In the genomic region with DNA sequence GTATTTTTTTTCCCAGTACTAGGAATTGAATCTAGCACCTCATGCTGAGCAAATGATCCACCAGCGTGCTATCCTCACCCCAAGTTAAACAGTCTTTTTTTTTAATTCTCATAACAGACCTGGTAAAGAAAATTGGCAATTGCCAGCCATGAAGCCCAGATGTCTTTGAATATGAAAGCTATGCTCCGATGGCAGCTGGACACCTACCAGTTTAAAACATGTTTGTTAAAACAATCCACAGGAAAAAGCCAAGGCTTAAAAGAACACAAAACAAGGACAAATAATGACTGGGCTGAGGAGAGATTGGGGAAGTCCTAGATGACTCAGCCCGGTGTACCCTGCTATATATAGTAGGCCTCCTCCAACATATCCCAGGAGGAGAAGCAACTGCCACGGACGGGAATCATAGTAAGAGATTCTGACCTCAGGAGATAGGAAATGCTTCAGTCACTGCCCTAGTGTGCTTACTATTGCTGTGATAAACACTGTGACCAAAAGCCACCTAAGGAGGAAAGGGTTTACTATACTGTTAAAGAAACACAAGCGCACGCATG, we compare ENCODE assay signal across 16 mouse cellular contexts. TPM values are rescaled to one million over a fixed set of nuclear protein-coding genes. Genes with fewer than 3 reads are reported as not detected.
DNase-seq lines count a peak whose midpoint lies in the region; ATAC-seq and TF ChIP-seq lines count a peak whose summit lies in the region.
"Had no signal": no experiment of that assay in that cellular context is flagged by ENCODE, and none has a peak within 500 bp of the region (broad histone marks: within the 10 kb centered on the region; RNA-seq: fewer than 3 reads in every experiment).

No protein-coding gene starts in this region.

- no peak for ATAC-seq in kidney, postnatal 0 days (replicated peaks; ENCODE audit: low FRiP score, low read depth)
- no peak; the same call in 1 of the 2 replicates for ATAC-seq in kidney, embryonic 16.5 days (ENCODE audit: low FRiP score, low TSS enrichment)
- ATAC-seq in heart, embryonic 15.5 days (replicated peaks; ENCODE audit: insufficient number of reproducible peaks, insufficient read depth, low FRiP score, low read depth): no peak; the same call in 1 of the 2 replicates
- ATAC-seq: intestine, embryonic 16.5 days had no signal

- DNase-seq in adrenal gland, postnatal 10 days: peak; percentile 19
- no peak for DNase-seq in adrenal gland, adult 18-20 months (ENCODE audit: low spot score in 2 of 2)
- peak; percentile 19 for DNase-seq in kidney, postnatal 0 days (ENCODE audit: low spot score)
- DNase-seq in 416B (ENCODE audit: low read depth): peak; percentile 11
- no peak for DNase-seq in spleen, postnatal 14 days (ENCODE audit: low spot score in 2 of 2)
- DNase-seq in layer of hippocampus, adult 9-11 months: no peak
- DNase-seq: cerebellum, adult 9-10 months; thymus, adult 2 months had no signal

- no peak for TF ChIP-seq CTCF in kidney, postnatal 0 days (IDR thresholded peaks at IDR 0.05; ENCODE audit: low read depth)

- no peaks in the 10 kb centered on the region for H3K36me3 ChIP-seq in kidney, postnatal 0 days (ENCODE audit: insufficient read depth, low read length)
- no peaks in the 10 kb centered on the region for H3K36me3 ChIP-seq in kidney, embryonic 16.5 days (ENCODE audit: insufficient read depth, low read length)
- no peaks in the 10 kb centered on the region for H3K36me3 ChIP-seq in heart, embryonic 15.5 days
- H3K36me3 ChIP-seq: forebrain, embryonic 12.5 days; hindbrain, embryonic 10.5 days; limb, embryonic 13.5 days had no signal

- no peaks in the 10 kb centered on the region for H3K9me3 ChIP-seq in kidney, postnatal 0 days (replicated peaks; ENCODE audit: low read length)
- no peaks in the 10 kb centered on the region for H3K9me3 ChIP-seq in kidney, embryonic 16.5 days (ENCODE audit: low read length)
- H3K9me3 ChIP-seq in heart, embryonic 15.5 days (replicated peaks): no peaks in the 10 kb centered on the region
- H3K9me3 ChIP-seq: forebrain, embryonic 12.5 days; hindbrain, embryonic 10.5 days; limb, embryonic 13.5 days had no signal

- H3K4me1 ChIP-seq in kidney, postnatal 0 days (replicated peaks; ENCODE audit: insufficient read depth, low read length): no peaks in the 10 kb centered on the region
- no peaks in the 10 kb centered on the region for H3K4me1 ChIP-seq in kidney, embryonic 16.5 days (ENCODE audit: insufficient read depth, low read length)
- peaks cover 10% of the 10 kb centered on the region for H3K4me1 ChIP-seq in heart, embryonic 15.5 days (replicated peaks)

- H3K4me2 ChIP-seq in kidney, postnatal 0 days (ENCODE audit: low read length): no peak overlapping the region
- no peak overlapping the region for H3K4me2 ChIP-seq in kidney, embryonic 16.5 days (replicated peaks; ENCODE audit: low read depth, low read length)
- H3K4me2 ChIP-seq in heart, embryonic 15.5 days: no peak overlapping the region
- H3K4me2 ChIP-seq: forebrain, embryonic 12.5 days; limb, embryonic 13.5 days had no signal

- H3K27ac ChIP-seq in kidney, postnatal 0 days: no peak overlapping the region
- H3K27ac ChIP-seq in kidney, embryonic 16.5 days (ENCODE audit: low read length): no peak overlapping the region
- peak overlapping the region; percentile 43; the same call in 1 of the 2 replicates for H3K27ac ChIP-seq in heart, embryonic 15.5 days
- H3K27ac ChIP-seq: forebrain, embryonic 12.5 days; hindbrain, embryonic 10.5 days; limb, embryonic 13.5 days; macrophage had no signal

- H3K9ac ChIP-seq in kidney, postnatal 0 days (ENCODE audit: low read depth, low read length): no peak overlapping the region
- H3K9ac ChIP-seq in kidney, embryonic 16.5 days (replicated peaks; ENCODE audit: low read length): no peak overlapping the region
- no peak overlapping the region for H3K9ac ChIP-seq in heart, embryonic 15.5 days
- H3K9ac ChIP-seq: forebrain, embryonic 12.5 days; limb, embryonic 13.5 days had no signal

- H3K4me3 ChIP-seq in kidney, postnatal 0 days (replicated peaks; ENCODE audit: low read depth, low read length): no peak overlapping the region
- no peak overlapping the region for H3K4me3 ChIP-seq in kidney, embryonic 16.5 days (ENCODE audit: low read length)
- H3K4me3 ChIP-seq in heart, embryonic 15.5 days: no peak overlapping the region
- H3K4me3 ChIP-seq: forebrain, embryonic 12.5 days; hindbrain, embryonic 10.5 days; limb, embryonic 13.5 days had no signal

- WGBS in kidney, postnatal 0 days: 75% methylated on average over 7 of the region's 7 CpGs
- WGBS in kidney, embryonic 16.5 days: 76% methylated on average over 6 of the region's 7 CpGs
- WGBS in heart, embryonic 15.5 days: 47% methylated on average over 7 of the region's 7 CpGs

- no peaks in the 10 kb centered on the region for H3K27me3 ChIP-seq in kidney, postnatal 0 days (ENCODE audit: insufficient read depth, low read length)
- no peaks in the 10 kb centered on the region for H3K27me3 ChIP-seq in kidney, embryonic 16.5 days (ENCODE audit: insufficient read depth, low read length)
- no peaks in the 10 kb centered on the region for H3K27me3 ChIP-seq in heart, embryonic 15.5 days
- H3K27me3 ChIP-seq: forebrain, embryonic 12.5 days had no signal

RNA-seq across cellular contexts. Expression of gene Cavin3, which starts 6.6 kb away (rescaled TPM):
- total RNA-seq in adrenal gland, postnatal 10 days (2021): 10 to 100 TPM; 48.6 to 49.5 TPM
- 10 to 100 TPM; 53.5 to 63.7 TPM for total RNA-seq in adrenal gland, adult 18-20 months (2021)
- polyA plus RNA-seq in kidney, postnatal 0 days (2015; fragmentation: Nextera tagmentation; extraction: Ambion mirVana): 68.0 and 75.8 TPM in 2 replicates
- polyA plus RNA-seq in kidney, embryonic 16.5 days (2015; fragmentation: Nextera tagmentation; extraction: Ambion mirVana): 59.4 and 75.7 TPM in 2 replicates
- 89.3 and 91.4 TPM in 2 replicates for polyA plus RNA-seq in heart, embryonic 15.5 days (2015; fragmentation: Nextera tagmentation; extraction: Ambion mirVana)
- total RNA-seq: neutrophil, adult 5-6 weeks had no signal
- polyA plus RNA-seq: macrophage had no signal

RNA-seq across cellular contexts. Expression of gene Cckbr, which starts 49.9 kb away (rescaled TPM):
- total RNA-seq in adrenal gland, postnatal 10 days (2021): under 1 TPM in 1 of 2 experiments, not detected in 1; 0.12 TPM
- total RNA-seq in adrenal gland, adult 18-20 months (2021): not detected
- 0.59 and 0.62 TPM in 2 replicates for polyA plus RNA-seq in kidney, postnatal 0 days (2015; fragmentation: Nextera tagmentation; extraction: Ambion mirVana)
- 0.67 and 0.85 TPM in 2 replicates for polyA plus RNA-seq in kidney, embryonic 16.5 days (2015; fragmentation: Nextera tagmentation; extraction: Ambion mirVana)
- 0.05 TPM in 1 of 2 replicates, not detected in the other for polyA plus RNA-seq in heart, embryonic 15.5 days (2015; fragmentation: Nextera tagmentation; extraction: Ambion mirVana)
- total RNA-seq: neutrophil, adult 5-6 weeks had no signal
- polyA plus RNA-seq: macrophage had no signal

Comparison
In these comparisons a context has a peak if more than half of its experiments do, and no peak if none do; other contexts are left out.
1. DNase-seq: peak in adrenal gland, postnatal 10 days (single experiment), kidney, postnatal 0 days (single experiment) and 416B (single experiment); none in adrenal gland, adult 18-20 months (0 of 2), spleen, postnatal 14 days (0 of 2) and layer of hippocampus, adult 9-11 months (single experiment).